Mouse (Mus musculus): ENCODE data around the gene Gm10409.
"Not testable (repeated sequence)": the region's sequence is repeated elsewhere in the genome, so short reads cannot be mapped to it uniquely, and the experiment has no call there.

The Gm10409 gene

GRCm38 (mm10) chr14:3412314-3412713 is at the start of gene Gm10409:
Gene Gm10409 (plus strand): TSS chr14:3412614.
- DNase-seq (ENCODE audit: low spot score): not testable (repeated sequence)

GRCm38 (mm10) chr14:3394793-3395192 is 17.6 kb upstream of the Gm10409 start, which contains the start of gene Gm10413:
Gene Gm10413 (plus strand): TSS chr14:3395093.
- not testable (repeated sequence) for DNase-seq (ENCODE audit: low spot score)

- not testable (repeated sequence) for DNase-seq (ENCODE audit: low spot score)
These were observed 15.4 kb downstream of the Gm10409 start, which contains the start of gene Gm3005 for GRCm38 (mm10) chr14:3427803-3428202. Gene Gm3005 (plus strand): TSS chr14:3428103.

- not testable (repeated sequence) for DNase-seq (ENCODE audit: low spot score)
These were observed 36.7 kb downstream of the Gm10409 start, which contains the start of gene Gm10408 for GRCm38 (mm10) chr14:3449079-3449478. Gene Gm10408 (plus strand): TSS chr14:3449379.
